Mouse (Mus musculus) cerebellum, postnatal 36 days (tissue): ENCODE results near the gene Pigl.
"Not testable (repeated sequence)": the region's sequence is repeated elsewhere in the genome, so short reads cannot be mapped to it uniquely, and the experiment has no call there.

Source experiments
- DNase-seq, 2 experiments: peaks; one replicate each; pipeline ENCODE4 v3.0.0; 2021 to 2022; ENCODE audit warnings: mixed read lengths in 2 of 2

Gene Pigl

DNA sequence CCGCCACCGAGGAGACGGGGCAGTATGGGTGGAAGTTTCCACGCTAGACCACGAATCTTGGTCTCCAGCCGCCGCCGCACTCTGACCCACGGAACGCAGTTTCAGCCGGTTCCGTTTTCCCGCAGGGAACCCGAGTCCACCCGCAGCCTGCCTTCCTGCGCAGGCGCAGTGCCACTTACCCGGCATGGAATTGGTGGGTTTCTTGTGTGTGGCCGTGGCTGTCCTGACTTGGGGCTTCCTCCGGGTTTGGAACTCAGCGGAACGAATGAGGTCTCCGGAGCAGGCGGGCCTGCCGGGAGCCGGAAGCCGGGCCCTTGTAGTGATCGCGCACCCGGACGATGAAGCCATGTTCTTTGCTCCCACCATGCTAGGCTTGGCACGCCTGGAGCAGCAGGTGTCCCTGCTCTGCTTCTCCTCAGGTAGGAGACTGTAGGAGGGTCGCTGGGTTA, at the start of gene Pigl, which contains the start of gene Ncor1:
Pigl (plus strand) TSS at position 185 of the 449 bp plus-strand sequence.
Ncor1 (minus strand) TSS at position 266 of the 449 bp plus-strand sequence.
- peak; percentile 86 to 87 for DNase-seq

DNA sequence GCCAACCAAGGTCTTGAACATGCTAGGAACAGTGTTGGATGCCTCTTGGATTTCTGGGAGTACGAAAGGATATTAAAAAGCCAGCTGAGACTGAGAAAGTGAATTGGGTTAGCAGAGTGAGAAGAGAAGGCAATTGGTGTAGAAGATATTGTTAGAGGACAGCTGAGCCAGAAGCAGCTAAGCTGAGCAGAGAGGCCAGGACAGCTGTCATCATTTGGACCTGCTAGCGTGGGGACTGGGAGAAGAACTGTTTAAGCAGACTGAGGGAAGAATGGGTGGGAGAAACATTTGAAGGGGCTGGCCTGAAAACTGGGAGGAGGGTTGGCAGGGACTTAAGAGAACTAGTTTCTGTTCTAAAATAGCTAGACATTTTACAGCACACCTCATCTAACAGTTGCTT, 49.4 kb upstream of the Pigl start:
- no peak for DNase-seq

DNA sequence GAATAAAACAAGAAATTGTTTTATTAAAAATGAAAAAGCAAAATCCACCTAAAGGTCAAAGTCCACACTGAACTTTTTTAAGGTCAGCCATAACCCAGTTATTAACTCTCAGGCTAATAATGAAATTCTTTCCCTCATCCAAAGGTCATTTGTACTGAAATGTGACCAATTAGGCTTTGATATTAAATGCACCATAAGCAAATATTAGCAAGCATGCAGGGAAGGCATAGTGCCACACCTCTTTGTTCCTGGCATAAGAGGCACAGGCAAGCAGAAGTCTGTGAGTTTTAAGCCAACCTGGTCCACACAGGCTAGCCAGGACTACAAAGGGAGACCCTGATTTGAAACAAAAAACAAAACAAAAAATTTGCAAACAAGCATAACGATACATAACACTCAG, 48.6 kb upstream of the Pigl start:
- no peak for DNase-seq

DNA sequence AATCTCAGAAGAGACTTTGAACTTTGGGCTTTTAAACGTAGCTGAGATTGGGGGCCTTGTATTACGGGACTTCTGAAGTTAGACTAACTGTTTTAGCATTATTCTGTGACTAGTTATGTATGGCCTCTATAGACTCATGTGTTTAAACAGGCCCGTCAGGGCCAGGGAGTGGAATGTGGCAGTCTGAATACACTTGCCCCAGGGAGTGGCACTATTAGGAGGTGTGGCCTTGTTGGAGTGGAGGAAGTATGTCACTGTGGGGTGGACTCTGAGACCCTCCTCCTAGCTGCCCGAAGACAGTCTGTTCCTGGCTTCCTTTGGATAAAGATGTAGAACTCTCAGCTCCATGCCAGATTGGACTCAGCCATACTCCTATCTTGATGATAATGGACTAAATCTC, 43.2 kb upstream of the Pigl start:
- no peak for DNase-seq

DNA sequence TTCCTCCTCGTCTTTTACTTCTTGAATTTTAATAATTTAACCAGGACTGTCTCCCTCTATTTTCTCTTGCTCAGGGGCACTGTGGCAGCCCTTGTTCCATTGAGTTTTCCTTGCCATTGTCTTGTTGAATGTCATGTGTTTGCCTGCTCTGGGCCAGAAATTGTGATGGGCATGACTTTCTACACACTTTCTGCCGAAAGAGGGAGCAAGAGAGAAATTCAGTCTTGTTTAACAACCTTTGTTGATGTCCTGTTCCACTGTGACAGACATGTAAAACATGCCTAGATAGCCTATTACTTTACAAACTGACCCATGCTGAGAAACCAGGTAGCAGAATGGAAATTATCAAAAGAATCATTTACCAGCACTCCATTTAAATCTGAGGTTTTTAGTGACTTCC, 33.7 kb upstream of the Pigl start:
- DNase-seq: no peak

DNA sequence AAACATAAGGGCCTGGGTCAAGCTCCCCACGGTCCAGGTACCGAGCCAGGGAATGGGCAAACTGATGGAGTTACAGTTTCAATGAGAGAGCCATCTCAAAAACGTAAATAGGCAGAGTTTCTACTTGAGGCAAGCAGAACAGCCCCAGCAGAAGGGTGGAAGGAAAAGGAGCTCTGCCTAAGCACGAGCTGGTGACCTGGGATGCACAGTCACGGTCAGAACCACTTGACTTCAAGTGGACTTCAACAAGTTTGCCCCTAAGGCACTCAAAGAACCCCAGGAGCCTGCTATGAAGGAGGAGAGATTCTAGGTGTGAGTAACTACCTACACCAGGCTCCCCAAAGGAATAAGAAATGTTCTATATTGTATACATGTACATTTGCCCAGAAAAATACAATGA, 32.0 kb upstream of the Pigl start:
- no peak for DNase-seq

DNA sequence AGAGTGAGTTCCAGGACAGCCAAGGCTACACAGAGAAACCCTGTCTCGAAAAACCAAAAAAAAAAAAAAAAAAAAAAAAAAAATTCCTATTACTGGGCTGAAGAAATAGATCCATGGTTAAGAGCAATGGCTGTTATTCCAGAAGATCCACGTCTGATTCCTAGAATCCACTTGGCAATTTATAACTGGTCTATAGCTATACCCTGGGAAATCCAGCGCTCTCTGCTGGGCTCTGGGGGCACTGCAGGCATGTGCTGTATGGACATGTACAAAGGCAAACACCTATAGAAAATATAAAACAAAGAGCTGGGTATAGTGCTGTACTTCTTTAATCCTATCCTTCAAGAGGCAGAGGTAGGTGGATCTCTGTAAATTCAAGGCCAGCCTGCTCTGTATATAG, 31.2 kb upstream of the Pigl start:
- DNase-seq: peak; percentile 23 to 27

DNA sequence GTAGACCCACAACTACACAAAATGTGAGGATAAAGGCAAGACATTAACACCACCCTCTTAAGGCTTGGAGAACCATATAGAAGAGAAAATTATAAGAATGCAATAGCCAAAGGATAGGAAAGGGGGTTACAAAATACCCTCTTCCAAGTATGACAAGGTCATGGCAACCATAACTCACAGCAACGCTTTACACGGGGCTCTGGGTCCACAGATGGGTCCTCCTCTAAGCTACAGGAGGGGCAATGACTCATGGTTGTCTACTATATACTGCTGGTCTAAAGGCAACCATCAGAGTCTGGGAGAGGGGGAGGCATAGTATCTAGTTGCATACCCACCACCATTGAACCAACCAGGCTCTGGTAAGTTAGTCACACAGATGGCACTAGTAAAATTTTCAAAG, 26.0 kb upstream of the Pigl start:
- DNase-seq: no peak

DNA sequence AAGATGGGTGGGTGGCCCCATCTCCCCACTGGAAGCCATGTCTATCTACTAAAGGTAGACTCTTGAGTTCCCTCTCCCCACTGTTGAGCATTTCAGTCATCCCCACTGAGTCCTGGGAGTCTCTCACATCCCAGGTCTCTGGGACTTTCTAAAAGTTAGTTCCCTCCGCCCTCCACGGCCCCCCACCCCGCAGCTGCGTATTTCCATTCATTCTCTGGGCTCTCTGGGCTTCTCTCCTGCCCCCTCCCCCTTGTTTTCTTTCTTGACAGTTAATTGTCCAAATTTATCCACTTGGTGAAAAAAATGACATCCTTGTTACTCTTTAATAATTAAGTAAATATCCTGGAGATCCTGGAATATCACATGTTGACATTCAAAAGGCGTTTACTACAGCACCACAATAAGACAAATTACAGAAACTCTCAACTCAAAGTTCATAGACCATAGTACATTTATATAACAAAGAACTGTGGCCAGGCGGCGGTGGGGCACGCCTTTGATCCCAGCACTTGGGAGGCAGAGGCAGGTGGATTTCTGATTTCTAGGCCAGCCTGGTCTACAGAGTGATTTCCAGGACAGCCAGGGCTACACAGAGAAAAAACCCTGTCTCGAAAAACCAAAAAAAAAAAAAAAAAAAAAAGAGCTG, 17.5 kb upstream of the Pigl start:
- DNase-seq: no peak

DNA sequence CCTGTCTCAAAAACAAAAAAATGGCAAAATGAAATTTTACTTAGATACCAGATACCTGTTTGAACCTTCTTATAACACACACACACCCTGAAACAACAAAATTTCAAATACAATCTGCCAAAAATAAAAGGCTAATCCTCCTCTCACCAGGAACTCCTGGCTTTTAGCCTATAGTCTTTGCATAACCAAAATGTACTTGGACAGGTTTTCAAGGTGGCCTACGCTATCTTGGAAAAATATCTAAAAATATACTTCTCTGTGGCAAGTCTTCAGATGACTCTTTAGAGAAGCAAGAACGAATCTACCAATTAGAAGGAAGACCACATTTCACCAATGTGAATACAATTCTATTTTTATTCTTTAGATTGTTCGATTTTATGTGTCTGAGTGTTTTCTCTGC, 12.5 kb upstream of the Pigl start:
- DNase-seq: no peak

DNA sequence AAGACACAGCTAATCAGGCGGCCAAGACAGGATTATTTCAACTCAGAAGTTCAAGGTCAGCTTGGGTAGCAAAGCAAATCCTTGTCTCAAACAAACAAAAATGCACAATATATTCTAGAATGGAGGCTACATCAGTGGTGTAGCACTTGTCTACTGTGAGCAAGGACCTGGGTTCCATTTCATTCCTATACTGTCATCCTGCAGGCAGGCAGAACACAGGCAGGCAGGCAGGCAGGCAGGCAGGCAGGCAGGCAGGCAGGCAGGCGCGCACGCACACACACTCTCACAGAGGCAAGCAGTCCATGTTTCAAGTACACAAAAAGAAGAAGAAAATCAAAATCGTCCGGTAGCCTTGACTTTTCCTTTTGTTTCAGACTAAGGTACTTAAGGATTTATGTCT, 9.3 kb upstream of the Pigl start:
- no peak for DNase-seq

DNA sequence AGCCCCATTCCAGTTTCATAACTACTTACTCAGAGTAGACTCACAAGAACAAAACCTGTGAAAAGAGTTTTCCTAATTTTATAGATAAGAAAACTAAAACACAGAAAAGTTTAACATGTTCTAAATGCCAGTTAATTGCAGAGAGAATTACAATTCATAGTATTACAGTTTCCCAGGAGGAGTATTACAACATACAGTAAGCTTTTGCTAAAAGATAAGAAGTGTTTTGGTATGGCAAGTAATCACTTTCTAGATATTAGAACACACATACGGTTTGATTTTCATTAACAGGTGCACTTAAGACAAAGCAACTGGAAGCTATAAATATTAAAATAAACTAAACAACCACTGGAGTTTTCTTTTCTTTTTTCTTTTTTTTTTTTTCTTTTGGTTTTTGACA, 3.1 kb upstream of the Pigl start:
- no peak for DNase-seq

DNA sequence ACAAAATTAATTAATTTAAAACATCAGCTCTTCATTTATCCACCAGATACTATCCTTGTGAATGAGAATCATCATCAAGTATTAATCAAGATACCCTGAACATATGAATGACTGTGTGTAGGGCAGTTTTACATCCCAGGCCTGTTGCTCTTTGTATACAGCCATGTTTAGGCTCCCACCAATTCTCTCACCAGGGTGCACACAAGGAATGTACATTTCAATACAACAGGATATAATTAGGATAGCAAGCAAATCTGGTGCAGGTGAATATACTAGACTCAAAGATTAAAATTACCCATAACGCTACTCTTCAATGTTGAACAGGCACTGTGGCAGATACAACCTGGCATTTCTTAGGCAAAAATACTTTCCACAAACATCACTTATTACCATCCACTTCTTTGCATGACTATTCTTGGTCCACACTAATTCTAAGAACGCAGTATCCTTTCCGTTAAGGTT, 2.2 kb upstream of the Pigl start:
- no peak for DNase-seq

DNA sequence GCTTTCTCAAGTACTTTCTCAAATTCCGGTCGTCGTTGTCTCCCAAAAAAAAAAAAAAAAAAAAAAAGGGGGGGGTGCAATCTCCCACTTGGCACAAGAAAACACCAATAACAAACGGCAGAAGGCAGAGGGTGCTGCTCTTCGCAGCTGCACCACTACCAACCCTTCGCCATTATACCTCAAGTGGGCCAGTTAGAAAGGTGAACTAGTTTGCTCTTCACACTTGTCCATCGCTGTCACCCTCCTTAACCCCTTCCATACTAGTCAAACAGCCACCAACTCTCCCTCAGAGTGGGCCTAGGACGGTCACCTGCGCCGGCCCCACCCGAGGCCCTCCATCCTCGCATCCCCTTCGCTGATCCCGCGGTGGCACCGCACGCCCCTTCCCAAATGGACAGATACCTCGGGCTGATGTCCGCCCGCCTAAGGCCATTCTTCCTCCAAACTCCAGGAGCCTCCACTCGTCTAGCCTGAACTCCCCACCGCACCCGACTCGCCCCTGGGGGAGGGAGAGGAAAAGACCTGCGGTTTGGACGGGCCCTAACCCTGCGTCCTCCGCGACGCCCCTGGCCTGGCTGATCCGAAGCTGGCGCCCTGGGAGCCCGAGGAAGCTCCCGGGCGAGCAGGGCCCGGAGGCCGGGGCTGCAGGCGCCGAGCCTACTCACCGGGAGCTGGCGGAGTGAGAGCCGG, 1.6 kb upstream of the Pigl start:
- DNase-seq: peak; percentile 41 to 50

DNA sequence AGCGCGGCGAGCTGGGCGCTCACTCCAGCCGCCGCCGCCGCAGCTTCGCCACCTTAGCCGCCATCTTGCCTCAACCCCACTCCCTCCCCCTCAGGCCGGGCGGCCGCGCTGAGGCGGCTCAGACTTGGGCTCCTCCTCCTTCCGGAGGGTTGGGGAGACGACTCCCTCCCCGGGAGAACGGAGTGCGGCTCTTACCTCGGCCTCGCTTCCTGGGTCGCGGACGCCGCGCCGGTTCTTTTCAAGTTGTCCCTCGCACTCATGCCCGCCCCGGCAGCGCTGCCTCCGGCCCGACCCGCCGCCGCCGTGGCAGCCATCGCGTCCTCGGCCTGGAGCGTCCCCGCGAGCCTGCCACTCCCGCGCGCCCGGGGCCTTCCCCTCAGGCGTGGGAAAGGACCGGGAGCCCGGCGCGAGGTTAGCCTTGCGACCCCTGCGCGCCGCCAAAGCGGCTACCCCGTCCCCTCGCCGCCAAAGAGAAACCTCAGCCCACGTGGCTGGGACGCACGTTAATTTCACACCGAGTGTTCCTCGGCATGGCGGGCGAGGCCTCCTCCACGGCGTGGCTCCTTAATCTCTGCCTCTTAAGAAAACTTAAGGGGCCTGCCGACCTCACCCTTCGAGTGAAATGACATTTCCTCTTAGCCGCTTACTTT, 894 bp upstream of the Pigl start:
- DNase-seq: peak; percentile 80 to 86

DNA sequence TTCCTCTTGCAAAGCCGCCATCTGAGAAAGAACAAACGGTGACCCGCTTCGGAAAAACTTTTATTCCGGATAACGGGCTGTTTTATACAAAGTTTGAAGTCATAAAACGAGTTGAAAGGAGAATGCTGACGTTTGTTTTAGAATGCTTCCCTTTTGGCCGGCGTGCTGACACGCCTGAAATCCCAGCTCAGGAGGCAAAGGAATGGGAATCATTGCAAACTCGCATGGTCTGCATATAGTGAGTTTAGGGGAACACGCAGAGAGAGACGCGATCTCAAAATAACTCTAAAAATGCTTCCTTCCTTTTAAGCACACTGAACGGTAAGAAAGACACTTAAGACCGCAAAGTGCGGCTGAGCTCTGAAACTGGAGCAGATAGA, 379 bp upstream of the Pigl start:
- DNase-seq: no peak

DNA sequence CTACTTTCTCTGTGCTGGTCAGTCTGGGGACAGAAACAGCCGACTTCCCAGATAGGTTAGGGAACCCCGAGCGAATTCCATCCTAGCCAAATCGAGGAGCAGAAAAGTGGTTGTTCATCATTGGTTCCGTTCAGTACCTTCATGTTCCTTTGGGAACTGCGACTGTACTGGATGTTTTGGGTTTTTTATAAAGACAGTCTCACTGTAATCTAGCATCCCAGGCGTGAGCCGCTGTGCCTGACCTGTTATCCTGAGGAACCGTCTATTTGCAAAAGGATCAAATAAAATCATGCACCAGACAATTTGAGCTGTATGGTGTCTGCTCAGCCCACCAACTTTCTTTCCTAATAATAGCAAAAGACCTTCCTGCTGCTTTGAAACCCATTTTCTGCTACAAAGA, 520 bp downstream of the Pigl start:
- no peak for DNase-seq

DNA sequence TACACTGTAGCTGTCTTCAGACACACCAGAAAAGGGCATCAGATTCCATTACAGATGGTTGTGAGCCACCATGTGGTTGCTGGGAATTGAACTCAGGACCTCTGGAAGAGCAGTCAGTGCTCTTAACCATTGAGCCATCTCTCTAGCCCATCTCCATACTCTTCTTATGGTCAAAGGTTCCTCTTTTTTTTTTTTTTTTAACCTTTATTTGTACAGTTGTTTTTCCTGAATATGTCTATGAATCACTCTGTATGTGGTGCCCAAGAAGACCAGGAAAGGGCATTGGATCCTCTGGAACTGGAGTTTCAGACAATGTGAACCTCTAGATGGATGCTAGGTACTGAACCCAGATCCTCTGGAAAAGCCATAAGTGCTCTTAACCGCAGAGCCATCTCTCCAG, 4.3 kb downstream of the Pigl start:
- DNase-seq: not testable (repeated sequence)

DNA sequence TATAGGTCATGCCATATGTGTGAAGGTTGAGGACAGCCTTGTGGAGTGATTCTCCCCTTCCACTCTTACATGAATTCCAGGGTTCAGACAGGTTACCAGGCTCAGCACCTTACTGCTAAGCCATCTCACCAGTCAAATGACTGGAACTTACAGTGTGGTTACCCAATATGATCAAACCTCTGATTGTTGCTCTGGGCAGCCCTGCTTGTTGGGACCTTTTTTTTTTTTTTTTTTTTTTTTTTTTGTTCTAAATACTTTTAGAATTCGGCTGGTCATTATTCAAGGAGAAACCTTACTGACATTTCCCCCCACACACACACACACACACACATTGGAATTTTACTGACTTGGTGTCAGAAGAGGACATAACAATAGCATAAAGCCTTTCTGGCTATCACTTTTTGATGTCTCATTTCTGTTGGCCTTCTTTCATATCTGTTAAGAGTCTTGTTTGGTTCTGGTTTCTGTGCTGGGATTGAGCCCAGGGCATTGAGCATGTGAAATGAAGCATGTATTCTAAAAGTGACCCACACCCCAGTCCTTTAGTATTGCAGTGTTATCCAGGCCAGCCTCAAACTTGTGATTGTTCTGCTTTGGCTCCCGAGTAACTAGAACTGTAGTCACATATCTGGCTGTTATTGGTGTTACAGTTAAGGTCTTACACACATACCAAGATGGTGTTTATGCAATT, 5.1 kb downstream of the Pigl start:
- no peak for DNase-seq

DNA sequence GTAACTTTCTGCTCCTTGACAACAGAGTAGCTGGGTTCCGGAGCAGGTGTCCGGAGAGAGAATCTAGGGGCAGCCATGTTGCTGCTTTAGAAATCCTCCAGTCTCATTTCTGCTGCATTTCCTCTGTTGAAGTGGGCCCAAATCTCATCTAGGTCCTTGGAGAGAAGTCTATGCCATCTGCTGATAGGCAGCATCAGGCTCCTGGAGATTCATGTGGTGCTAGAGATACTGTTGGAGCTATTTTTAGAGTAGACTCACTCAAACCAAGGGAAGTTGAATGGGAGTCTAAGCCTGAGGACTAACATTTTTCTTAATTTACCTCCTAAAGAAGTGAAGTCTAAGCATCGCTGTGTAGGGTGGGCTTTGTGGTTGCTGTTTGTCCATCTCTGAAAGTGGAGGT, 6.4 kb downstream of the Pigl start:
- no peak for DNase-seq

DNA sequence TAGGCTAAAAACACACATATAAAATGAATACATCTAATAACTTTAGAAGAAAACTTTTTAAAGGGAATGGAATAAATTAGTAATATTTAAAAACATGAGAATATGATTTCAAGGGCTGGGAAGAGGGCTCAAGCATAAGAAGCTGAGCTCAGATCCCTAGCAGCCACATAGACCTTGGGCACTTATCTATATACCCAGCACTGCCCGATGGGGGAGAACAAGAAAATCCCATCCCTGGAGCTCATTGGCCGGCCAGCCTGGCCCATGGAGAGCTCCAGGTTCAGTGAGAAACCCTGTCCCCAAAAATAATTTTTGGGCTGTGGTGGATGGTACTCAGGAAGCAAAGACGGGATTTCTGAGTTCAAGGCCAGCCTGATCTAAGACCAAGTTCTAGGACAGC, 7.6 kb downstream of the Pigl start:
- no peak for DNase-seq

DNA sequence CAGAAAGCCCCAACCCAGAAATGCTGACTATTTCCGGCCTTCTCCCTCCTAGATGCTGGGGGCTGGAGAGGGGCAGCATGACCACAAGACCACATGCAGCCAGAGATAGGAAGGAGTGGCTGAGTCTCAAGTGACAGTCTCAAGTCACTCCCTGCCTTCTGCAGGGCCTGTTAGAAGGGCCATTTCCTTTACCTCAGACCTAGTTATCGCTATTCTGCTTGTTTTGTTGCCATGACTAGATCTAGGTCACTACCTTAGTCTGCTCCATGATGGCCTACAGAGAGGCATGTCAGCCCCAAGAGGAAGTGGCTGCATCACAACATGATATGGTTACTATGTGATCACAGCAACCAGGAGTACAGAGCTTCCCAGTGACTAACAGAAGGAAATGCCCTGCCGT, 8.3 kb downstream of the Pigl start:
- no peak for DNase-seq

DNA sequence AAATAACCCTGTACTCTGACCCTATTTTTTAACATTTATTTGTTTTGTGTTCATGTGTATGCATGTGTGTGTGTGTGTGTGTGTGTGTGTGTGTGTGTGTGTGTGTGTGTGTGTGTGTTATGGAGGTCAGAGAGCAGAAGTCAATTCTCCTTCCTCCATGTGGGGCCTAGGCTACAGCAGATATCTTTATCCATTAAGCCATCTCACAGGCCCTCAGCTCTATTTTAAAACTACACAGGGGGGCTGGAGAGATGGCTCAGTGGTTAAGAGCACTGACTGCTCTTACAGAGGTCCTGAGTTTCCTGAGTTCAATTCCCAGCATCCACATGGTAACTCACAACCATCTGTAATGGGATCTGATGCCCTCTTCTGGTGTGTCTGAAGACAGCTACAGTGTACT, 9.0 kb downstream of the Pigl start:
- not testable (repeated sequence) for DNase-seq

DNA sequence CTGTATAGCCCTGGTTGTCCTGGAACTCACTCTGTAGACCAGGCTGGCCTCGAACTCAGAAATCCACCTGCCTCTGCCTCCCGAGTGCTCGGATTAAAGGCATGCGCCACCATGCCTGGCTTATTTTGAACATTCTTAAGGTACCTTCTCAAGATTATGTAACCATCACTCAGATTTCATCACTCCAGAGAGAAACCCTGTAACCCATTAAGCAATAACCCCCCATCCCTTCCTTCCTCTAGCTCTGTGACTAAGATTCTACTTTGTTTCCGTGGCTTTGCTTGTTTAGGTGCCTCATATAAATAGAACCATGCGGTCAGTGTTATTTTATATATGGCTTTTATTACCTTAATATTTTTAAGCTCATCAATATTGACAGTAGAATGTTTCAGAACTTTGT, 12.2 kb downstream of the Pigl start:
- DNase-seq: no peak
